Mouse (Mus musculus) limb, embryonic 15.5 days (tissue): ENCODE measurements around the gene Plekhg5. TPM values are rescaled to one million over a fixed set of nuclear protein-coding genes. Genes with fewer than 3 reads are reported as not detected.

Experiments
- ATAC-seq: fragments of 200-750 bp; cut with Nextera tagmentation; 2 replicates; pipeline ENCODE4 v1.8.0; 2017; ENCODE audit warnings: low read depth, moderate TSS enrichment; ENCODE audit not compliant: insufficient number of reproducible peaks, low FRiP score, low TSS enrichment
- H3K27ac ChIP-seq: fragments of 300-500 bp; sonication (generic); 2 replicates; pipeline ENCODE4 v1.5.1; 2015; ENCODE audit warnings: moderate library complexity, mild to moderate bottlenecking, inconsistent platforms
- H3K27me3 ChIP-seq: fragments of 300-500 bp; sonication (generic); 2 replicates; pipeline ENCODE4 v1.6.1; 2015; ENCODE audit warnings: inconsistent platforms
- H3K36me3 ChIP-seq: fragments of 300-500 bp; sonication (generic); 2 replicates; pipeline ENCODE4 v1.6.1; 2015; ENCODE audit warnings: inconsistent platforms
- H3K4me1 ChIP-seq: fragments of 300-500 bp; sonication (generic); 2 replicates; pipeline ENCODE4 v1.6.1; 2015; ENCODE audit warnings: inconsistent platforms
- H3K4me2 ChIP-seq: fragments of 300-500 bp; sonication (generic); 2 replicates; pipeline ENCODE4 v1.6.1; 2015; ENCODE audit warnings: mild to moderate bottlenecking, inconsistent platforms
- H3K4me3 ChIP-seq: fragments of 300-500 bp; sonication (generic); 2 replicates; pipeline ENCODE4 v1.5.1; 2015; ENCODE audit warnings: mild to moderate bottlenecking, inconsistent platforms
- H3K9ac ChIP-seq: fragments of 300-500 bp; sonication (generic); 2 replicates; pipeline ENCODE4 v1.6.1; 2015; ENCODE audit warnings: inconsistent platforms
- H3K9me3 ChIP-seq: fragments of 300-500 bp; sonication (generic); 2 replicates; pipeline ENCODE4 v1.6.1; 2016; ENCODE audit warnings: inconsistent platforms
- WGBS: fragments of 180-500 bp; shearing (Covaris S2); methylation state at CpG from one replicate; pipeline ENCODE4 v1.1.7; 2015; 5-methylcytosine and 5-hydroxymethylcytosine counted together
- polyA plus RNA-seq: library from polyadenylated mRNA; unstranded; fragments of >200 nt; fragmentation: Nextera tagmentation; extraction: Ambion mirVana; gene quantifications from 2 replicates; pipeline ENCODE4 v1.2.1, GENCODE M21; 2015

The Plekhg5 gene
- polyA plus RNA-seq, 1 experiment from 2014 or later, result 18.5 TPM

DNA sequence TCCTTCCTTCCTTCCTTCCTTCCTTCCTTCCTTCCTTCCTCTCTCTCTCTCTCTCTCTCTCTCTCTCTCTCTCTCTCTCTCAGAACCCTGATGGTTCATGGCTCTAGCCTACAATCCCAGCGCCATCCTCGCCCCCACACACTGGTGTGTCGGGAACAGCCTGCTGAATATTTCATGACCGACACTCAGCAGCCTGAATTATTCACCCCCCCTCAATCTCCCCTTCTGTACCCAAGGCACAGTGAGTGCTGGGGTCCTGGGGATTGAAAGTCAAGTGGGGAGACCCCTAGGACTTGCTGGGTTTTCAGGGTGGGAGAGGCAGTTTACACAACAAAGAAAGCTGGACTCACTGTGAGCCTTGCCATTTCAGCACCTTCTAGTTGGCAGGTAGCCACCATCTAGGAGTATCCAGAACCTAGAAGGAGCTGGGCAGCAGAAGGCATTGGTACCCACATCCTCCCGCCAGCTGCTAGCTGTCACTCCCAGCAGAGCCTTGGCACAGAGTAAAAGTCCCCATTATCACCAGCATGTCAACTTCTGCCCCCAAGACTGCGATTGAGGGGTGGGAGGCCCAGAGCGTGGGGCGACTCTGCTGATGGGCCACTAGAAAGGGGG lies 69.3 kb downstream of the Plekhg5 start:
- H3K9ac ChIP-seq, result no peak overlapping the region
- no peaks in the 10 kb centered on the region for H3K9me3 ChIP-seq
- H3K4me1 ChIP-seq, result peaks cover 9% of the 10 kb centered on the region
- ATAC-seq, result no peak
- H3K36me3 ChIP-seq, result no peaks in the 10 kb centered on the region
- no peak overlapping the region for H3K4me2 ChIP-seq
- no peak overlapping the region for H3K27ac ChIP-seq
- H3K27me3 ChIP-seq, result peaks cover 42% of the 10 kb centered on the region
- H3K4me3 ChIP-seq, result no peak overlapping the region
- 74% methylated on average over 8 of the region's 8 CpGs for WGBS

DNA sequence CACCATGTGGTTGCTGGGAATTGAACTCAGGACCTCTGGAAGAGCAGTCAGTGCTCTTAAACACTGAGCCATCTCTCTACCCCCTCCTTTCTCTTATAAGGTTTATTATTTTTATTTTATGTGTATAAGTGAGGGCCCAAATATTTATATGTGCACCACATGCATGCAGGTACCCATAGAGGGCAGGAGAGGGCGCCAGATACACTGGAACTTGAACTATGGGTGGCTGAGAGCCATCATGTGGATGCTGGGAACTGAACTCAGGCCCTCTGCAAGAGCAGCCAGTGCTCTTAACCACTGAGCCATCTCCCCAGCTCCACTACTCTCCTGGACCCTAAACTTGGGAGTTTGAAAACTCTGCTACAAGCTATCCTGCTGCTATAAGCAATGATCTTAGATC lies 71.3 kb downstream of the Plekhg5 start:
- H3K27me3 ChIP-seq, result peaks cover 39% of the 10 kb centered on the region
- no peaks in the 10 kb centered on the region for H3K9me3 ChIP-seq
- H3K9ac ChIP-seq, result no peak overlapping the region
- no peak overlapping the region for H3K4me2 ChIP-seq
- no peak for ATAC-seq
- H3K27ac ChIP-seq, result no peak overlapping the region
- H3K4me3 ChIP-seq, result no peak overlapping the region
- WGBS, result 28% methylated on average over 1 of the region's 1 CpGs
- H3K4me1 ChIP-seq, result peaks cover 5% of the 10 kb centered on the region
- no peaks in the 10 kb centered on the region for H3K36me3 ChIP-seq

DNA sequence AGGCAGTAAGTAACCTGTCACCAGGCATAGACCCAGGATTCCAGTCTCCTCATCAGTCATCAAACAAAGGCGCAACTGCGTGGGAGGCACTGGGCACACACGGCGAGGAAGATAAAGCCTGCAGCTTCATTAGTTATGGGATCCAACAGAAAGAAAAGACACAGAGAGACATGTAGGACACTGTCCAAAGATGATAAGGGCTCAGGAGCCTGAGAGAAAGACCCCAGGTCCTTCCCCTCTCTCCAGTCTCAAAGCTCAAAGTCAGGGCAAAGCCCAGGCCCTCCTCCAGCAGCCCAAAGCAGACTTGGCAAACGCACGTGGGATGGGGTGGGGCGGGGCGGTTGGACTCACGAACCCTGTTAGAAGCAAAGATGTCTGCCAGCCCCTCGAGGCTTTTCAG lies 73.2 kb downstream of the Plekhg5 start:
- H3K4me2 ChIP-seq, result no peak overlapping the region
- H3K27me3 ChIP-seq, result peaks cover 45% of the 10 kb centered on the region

DNA sequence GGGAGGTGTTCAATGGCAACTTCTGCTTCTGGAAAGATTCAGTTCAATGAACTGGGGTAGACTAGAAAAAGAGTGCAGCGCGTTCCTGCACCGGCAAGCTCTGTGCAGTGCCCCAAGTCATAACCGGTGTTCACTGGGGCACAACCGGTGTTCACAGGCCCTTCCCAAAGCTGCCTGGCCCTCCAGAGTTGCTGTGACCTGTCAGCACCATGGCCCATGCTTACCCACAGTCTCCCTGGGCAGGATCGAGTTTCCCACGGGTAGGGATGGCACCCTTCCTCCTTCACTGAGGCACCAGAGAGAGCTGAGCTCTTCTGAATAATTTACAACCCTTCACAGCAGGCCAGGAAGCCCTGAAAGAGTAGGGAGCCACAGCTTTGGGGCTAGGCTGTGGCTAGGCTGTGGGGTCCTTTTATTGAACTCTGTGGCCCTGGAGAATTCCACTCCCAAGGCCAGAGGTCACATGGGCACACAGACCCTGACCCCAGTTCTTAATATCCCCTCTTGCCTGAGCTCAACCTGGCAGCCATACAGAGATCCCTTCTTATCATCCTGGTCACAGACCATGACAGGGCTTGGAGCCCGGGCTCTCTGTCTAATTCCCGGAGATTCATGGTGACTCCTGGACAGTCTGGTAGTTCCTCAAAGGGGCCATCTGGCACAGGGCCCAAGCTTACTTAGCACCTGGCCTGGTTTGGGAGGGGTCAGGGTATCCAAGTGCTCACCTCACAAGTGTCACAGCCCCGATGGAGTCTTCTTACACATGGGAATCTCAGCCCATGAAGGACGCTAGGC lies 73.9 kb downstream of the Plekhg5 start:
- Histone ChIP-seq H3K9ac (no peak overlapping the region), H3K9me3 (no peaks in the 10 kb centered on the region), H3K4me1 (no peaks in the 10 kb centered on the region), H3K36me3 (no peaks in the 10 kb centered on the region), H3K27ac (no peak overlapping the region), H3K27me3 (peaks cover 45% of the 10 kb centered on the region), H3K4me2 (no peak overlapping the region), H3K4me3 (no peak overlapping the region)
- WGBS, result 49% methylated on average over 11 of the region's 11 CpGs
- ATAC-seq, result no peak

More for the DNA sequence above, 73.2 kb downstream of the Plekhg5 start:
- no peaks in the 10 kb centered on the region for H3K36me3 ChIP-seq
- H3K4me1 ChIP-seq, result no peaks in the 10 kb centered on the region
- no peak overlapping the region for H3K9ac ChIP-seq
- H3K9me3 ChIP-seq, result no peaks in the 10 kb centered on the region
- H3K27ac ChIP-seq, result no peak overlapping the region
- 68% methylated on average over 10 of the region's 10 CpGs for WGBS
- ATAC-seq, result no peak
- H3K4me3 ChIP-seq, result no peak overlapping the region

DNA sequence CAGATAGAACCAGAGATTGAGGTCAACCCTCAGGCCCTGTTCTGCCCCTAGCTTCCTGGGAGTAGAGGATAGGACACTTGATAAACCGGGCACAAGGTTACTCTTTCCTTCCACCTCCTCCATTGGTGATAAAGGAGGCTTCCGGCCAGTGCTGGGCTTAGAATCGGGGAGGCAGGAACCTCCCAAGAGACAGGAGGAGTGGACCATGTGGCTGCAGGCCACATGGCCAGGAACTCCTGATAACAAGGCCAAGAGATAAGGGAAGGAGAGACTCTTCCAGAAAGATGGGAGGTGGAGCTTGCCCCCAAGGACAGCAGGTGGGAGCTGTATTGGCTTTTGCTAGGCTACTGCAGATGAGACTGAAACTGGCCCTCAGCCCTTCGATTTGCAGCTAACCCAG lies 78.2 kb downstream of the Plekhg5 start:
- WGBS, result 79% methylated on average over 4 of the region's 4 CpGs
- Histone ChIP-seq H3K9ac (no peak overlapping the region), H3K4me2 (no peak overlapping the region), H3K9me3 (no peaks in the 10 kb centered on the region), H3K4me3 (no peak overlapping the region), H3K4me1 (peaks cover 17% of the 10 kb centered on the region), H3K36me3 (no peaks in the 10 kb centered on the region), H3K27ac (no peak overlapping the region), H3K27me3 (peaks cover 76% of the 10 kb centered on the region)
- ATAC-seq, result no peak

DNA sequence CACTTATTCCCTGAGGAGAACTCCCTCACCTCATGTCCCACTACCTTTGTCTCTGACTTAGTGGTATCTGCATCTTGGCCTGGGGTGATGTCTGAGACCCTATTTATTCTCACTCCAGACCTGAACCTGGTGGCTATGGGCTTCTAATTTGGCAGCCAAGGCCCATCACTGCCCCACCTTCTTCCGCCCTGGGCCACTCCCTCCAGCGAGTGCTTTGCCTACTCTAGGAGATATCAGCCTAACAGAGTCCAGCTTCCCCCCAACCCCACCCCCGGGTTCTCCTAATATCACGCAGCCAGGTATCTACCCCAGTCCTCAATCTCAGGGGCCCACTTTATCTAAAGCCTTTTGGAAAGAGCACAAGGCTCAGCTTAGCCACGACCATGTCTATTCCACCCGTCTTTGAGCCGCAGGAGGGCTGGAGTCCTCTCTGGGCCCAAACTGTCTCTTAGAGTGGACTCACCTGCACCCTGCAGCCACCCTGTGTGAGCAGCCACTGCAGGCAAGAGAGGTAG lies 79.2 kb downstream of the Plekhg5 start:
- Histone ChIP-seq H3K4me2 (peak overlapping the region; percentile 53), H3K9me3 (no peaks in the 10 kb centered on the region), H3K27ac (no peak overlapping the region), H3K36me3 (no peaks in the 10 kb centered on the region), H3K27me3 (peaks cover 72% of the 10 kb centered on the region), H3K4me1 (peaks cover 17% of the 10 kb centered on the region), H3K9ac (no peak overlapping the region), H3K4me3 (peak overlapping the region; percentile 37)
- 23% methylated on average over 7 of the region's 7 CpGs for WGBS
- no peak for ATAC-seq

DNA sequence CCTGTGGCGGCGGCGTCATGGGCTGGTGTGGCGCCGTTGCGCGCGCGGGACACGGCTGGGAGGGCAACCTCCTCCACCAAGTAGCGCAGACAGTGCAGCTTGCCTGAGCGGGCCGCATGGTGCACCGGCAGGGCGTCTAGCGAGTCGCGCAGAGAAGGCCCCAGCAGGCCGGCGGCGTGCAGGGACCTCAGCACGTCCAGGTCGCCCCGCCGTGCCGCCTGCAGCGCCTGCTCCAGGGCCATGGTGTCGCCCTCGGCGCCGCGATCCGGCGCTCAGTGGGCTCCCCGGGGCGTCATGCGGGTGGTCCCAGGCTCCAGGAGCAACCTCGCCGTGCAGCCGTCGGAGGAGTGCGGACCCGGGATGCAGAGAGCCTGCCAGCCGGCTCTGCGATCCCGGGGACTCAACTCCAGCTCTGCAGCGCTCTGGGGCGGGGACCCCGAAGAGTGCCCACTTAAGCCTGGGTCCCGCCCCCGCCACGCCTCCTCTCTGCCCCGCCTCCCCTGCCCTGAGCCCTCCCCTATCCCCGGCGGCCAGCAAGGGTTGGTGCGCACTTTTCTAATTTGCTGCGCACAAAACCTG lies 79.8 kb downstream of the Plekhg5 start, which contains the start of gene Espn:
TSS of gene Espn (minus strand) at position 406 of the 579 bp plus-strand sequence.
- Histone ChIP-seq H3K9me3 (no peaks in the 10 kb centered on the region), H3K27ac (no peak within 1 kb of the TSS), H3K9ac (no peak within 1 kb of the TSS), H3K4me2 (peak within 1 kb of the TSS; percentile 53), H3K27me3 (peaks cover 70% of the 10 kb centered on the region), H3K4me1 (peaks cover 17% of the 10 kb centered on the region), H3K4me3 (peak within 1 kb of the TSS; percentile 37), H3K36me3 (no peaks in the 10 kb centered on the region)
- under 1% methylated on average over 57 of the region's 57 CpGs for WGBS
- peak; percentile 59; the same call in 1 of the 2 replicates for ATAC-seq

DNA sequence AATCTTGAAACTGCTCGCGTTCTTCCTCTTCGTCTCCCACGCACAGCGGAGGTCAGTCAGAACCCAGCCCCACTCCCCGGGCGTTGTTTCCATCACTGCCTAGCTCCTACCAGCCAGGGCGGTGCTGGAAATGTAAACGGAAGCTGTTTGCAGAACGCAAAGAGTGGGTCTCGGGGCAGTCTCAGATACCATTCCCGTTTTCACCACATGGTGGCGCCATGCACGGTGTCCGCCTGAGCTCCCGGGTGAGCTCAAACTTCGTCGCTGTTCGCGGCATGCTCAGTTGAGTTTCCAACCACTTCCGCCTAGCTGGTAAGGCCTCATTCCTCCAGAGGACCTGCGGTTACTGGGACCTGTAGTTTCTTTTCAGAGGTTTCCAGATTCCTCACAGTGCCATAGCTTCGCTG lies 81.5 kb downstream of the Plekhg5 start:
- peak overlapping the region; percentile 18 for H3K4me3 ChIP-seq
- ATAC-seq, result no peak

DNA sequence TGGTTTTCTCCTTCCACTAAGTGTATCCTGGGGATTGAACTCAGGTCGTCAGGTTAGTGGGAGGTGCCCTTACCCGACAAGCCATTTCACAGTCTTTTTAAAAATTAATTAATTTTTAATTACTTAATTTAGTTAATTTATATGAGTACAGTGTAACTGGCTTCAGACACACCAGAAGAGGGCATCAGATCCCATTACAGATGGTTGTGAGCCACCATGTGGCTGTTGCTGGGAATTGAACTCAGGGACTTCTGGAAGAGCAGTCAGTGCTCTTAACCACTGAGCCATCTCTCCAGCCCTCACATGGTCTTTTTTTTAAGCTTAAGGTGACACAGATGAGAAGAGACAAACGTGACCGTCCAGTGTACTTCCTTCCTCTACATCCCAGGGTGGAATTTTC lies 82.7 kb downstream of the Plekhg5 start:
- WGBS, result 64% methylated on average over 4 of the region's 4 CpGs
- Histone ChIP-seq H3K9me3 (no peaks in the 10 kb centered on the region), H3K27me3 (peaks cover 87% of the 10 kb centered on the region), H3K4me2 (no peak overlapping the region), H3K27ac (no peak overlapping the region), H3K36me3 (no peaks in the 10 kb centered on the region), H3K4me3 (no peak overlapping the region), H3K9ac (no peak overlapping the region), H3K4me1 (peaks cover 37% of the 10 kb centered on the region)
- no peak for ATAC-seq

More for the DNA sequence above, 81.5 kb downstream of the Plekhg5 start:
- Histone ChIP-seq H3K27me3 (peaks cover 85% of the 10 kb centered on the region), H3K9ac (no peak overlapping the region), H3K9me3 (no peaks in the 10 kb centered on the region), H3K4me1 (peaks cover 26% of the 10 kb centered on the region), H3K27ac (no peak overlapping the region), H3K36me3 (no peaks in the 10 kb centered on the region), H3K4me2 (peak overlapping the region; percentile 39)
- WGBS, result 3% methylated on average over 23 of the region's 23 CpGs

DNA sequence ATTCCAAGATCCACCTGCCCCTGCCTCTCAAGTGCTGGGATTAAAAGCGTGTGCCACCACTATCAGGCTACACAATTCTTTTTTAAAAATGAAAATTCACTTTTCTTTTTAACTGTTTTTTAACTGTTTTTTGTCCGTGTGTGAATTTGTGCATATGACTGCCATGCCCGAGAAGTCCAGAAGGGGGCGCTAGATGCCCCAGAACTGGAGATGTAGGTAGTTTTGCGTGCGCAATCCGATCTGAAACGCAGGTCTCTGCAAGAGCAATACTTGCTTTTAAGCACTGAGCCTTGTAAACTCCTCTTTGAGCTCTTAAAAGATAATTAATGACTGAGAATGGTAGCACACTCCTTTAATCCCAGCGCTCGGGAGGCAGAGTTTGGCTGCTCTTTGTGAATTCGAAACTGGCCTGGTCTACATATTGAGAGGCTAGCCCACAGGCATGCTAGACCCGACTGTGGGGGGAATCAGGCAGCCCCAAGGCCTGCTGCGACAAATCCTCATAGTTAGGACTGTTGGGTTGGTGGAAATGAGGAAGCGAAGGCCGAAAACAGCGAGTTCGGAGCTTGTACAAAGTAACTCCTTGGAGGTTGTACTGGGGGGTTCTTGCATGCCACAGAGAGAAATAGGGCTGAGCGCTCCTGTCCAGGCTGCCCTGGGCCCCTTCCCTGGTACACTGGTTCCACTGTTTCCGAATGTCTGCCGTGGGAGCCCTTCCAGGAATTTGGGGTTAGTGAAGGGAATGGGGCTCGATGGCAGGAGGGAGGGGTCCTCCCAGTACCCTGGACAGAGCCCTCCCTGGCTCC lies 85.7 kb downstream of the Plekhg5 start:
- Histone ChIP-seq H3K4me1 (peaks cover 28% of the 10 kb centered on the region), H3K27me3 (peaks cover 85% of the 10 kb centered on the region), H3K36me3 (no peaks in the 10 kb centered on the region), H3K9ac (no peak overlapping the region), H3K9me3 (no peaks in the 10 kb centered on the region), H3K4me2 (peak overlapping the region; percentile 32; the same call in 1 of the 2 replicates), H3K4me3 (peak overlapping the region; percentile 24), H3K27ac (no peak overlapping the region)
- ATAC-seq, result no peak
- WGBS, result 13% methylated on average over 21 of the region's 21 CpGs

DNA sequence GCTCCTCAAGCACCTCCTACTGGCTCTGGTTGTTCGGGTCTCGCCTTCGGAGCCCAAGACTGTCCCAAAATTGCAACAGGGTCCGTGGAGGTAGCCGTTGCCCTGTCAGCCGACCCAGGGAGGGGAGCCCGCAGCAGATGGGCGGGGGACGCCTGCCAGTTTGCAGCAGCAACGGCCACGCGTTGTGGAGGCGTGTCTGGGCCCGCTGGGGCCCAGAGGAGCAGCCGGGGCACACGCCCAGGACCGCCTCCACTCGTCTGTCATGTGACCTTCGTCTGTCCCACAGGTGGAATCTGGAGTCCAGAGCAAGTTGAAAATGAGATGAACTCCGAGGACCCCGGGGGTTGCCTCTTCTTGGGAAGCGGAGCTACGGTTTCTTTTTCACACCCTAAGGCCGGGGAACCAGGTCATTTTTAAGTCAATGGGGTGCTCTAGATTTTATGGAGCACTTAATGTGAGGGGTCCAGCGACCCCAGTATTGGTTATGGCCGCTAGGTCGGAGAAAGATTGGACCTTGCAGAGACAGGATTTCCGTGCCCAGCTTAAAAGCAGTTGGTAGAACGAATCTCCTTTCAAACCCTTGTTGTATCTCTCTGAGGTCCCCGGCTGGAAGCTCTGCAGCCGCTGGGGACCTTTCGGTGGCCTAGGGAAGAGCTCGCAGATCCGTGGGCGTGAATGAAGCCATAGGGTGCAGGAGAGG lies 86.4 kb downstream of the Plekhg5 start, which contains the start of gene Hes2:
TSS of gene Hes2 (plus strand) at position 283 of the 700 bp plus-strand sequence.
- Histone ChIP-seq H3K27me3 (peaks cover 79% of the 10 kb centered on the region), H3K4me3 (peak within 1 kb of the TSS; percentile 24), H3K27ac (no peak within 1 kb of the TSS), H3K9me3 (no peaks in the 10 kb centered on the region), H3K4me1 (peaks cover 24% of the 10 kb centered on the region), H3K4me2 (peak within 1 kb of the TSS; percentile 32; the same call in 1 of the 2 replicates), H3K36me3 (no peaks in the 10 kb centered on the region), H3K9ac (no peak within 1 kb of the TSS)
- ATAC-seq, result no peak
- 3% methylated on average over 35 of the region's 35 CpGs for WGBS
